Mouse (Mus musculus): Measurements from ENCODE around the gene Spdef. TPM values are rescaled to one million over a fixed set of nuclear protein-coding genes. Genes with fewer than 3 reads are reported as not detected.
A peak's percentile ranks its signal among the peaks of the same experiment; 100 is the strongest.

The Spdef gene
- polyA plus RNA-seq, 1 experiment = 4.8 TPM

- Histone ChIP-seq H3K36me3 (ENCODE audit: control insufficient read depth, insufficient read depth, low read length) (no peaks in the 10 kb centered on the region; the same call in 1 of the 2 replicates), H3K4me3 (ENCODE audit: control insufficient read depth, low read depth, low read length) (no peak overlapping the region), H3K27ac (ENCODE audit: control insufficient read depth, insufficient read depth, low read depth, low read length) (no peak overlapping the region), H3K4me1 (ENCODE audit: control insufficient read depth, insufficient read depth, low read length) (no peaks in the 10 kb centered on the region), H3K27me3 (ENCODE audit: control insufficient read depth, insufficient read depth, low read length) (no peaks in the 10 kb centered on the region)
- TF ChIP-seq CTCF (IDR thresholded peaks at IDR 0.05; ENCODE audit: control insufficient read depth, insufficient read depth, insufficient replicate concordance, low read depth, low read length) = no peak
- TF ChIP-seq POLR2A (IDR thresholded peaks at IDR 0.05; ENCODE audit: control insufficient read depth, low read depth, low read length) = no peak
These were observed 36.3 kb upstream of the Spdef start for GRCm38 (mm10) chr17:27765066-27765465.

DNA sequence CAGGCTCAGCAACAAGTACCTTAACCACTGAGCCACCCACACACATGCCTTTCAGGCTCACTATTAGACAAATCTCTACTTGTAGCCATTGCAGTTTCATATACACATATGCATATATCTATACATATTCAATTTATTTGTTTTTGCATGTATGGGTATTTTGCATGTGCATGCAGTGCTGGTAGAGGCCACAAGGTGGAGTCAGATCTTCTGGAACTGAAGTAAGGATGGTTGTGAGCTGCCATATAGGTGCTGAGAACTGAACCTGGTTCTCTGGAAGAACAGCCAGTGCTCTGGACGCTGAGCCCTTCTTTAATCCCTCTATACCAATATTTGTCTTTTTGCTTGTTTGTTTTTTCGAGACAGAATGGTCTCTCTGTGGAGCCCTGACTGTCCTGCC is 35.7 kb upstream of the Spdef start:
- H3K4me1 ChIP-seq (ENCODE audit: control insufficient read depth, insufficient read depth, low read length) = no peaks in the 10 kb centered on the region
- no peaks in the 10 kb centered on the region for H3K27me3 ChIP-seq (ENCODE audit: control insufficient read depth, insufficient read depth, low read length)
- no peak for TF ChIP-seq CTCF (IDR thresholded peaks at IDR 0.05; ENCODE audit: control insufficient read depth, insufficient read depth, insufficient replicate concordance, low read depth, low read length)
- no peak for TF ChIP-seq POLR2A (IDR thresholded peaks at IDR 0.05; ENCODE audit: control insufficient read depth, low read depth, low read length)
- no peaks in the 10 kb centered on the region; the same call in 1 of the 2 replicates for H3K36me3 ChIP-seq (ENCODE audit: control insufficient read depth, insufficient read depth, low read length)
- H3K27ac ChIP-seq (ENCODE audit: control insufficient read depth, insufficient read depth, low read depth, low read length) = no peak overlapping the region
- H3K4me3 ChIP-seq (ENCODE audit: control insufficient read depth, low read depth, low read length) = no peak overlapping the region

- Histone ChIP-seq H3K36me3 (ENCODE audit: control insufficient read depth, insufficient read depth, low read length) (no peaks in the 10 kb centered on the region; the same call in 1 of the 2 replicates), H3K27ac (ENCODE audit: control insufficient read depth, insufficient read depth, low read depth, low read length) (no peak overlapping the region), H3K4me3 (ENCODE audit: control insufficient read depth, low read depth, low read length) (no peak overlapping the region), H3K4me1 (ENCODE audit: control insufficient read depth, insufficient read depth, low read length) (no peaks in the 10 kb centered on the region), H3K27me3 (ENCODE audit: control insufficient read depth, insufficient read depth, low read length) (no peaks in the 10 kb centered on the region)
- TF ChIP-seq POLR2A (IDR thresholded peaks at IDR 0.05; ENCODE audit: control insufficient read depth, low read depth, low read length) (no peak), CTCF (IDR thresholded peaks at IDR 0.05; ENCODE audit: control insufficient read depth, insufficient read depth, insufficient replicate concordance, low read depth, low read length) (no peak)
These were observed 34.1 kb upstream of the Spdef start for GRCm38 (mm10) chr17:27762884-27763283.

GRCm38 (mm10) chr17:27761639-27762336 is 33.0 kb upstream of the Spdef start:
- Histone ChIP-seq H3K4me3 (ENCODE audit: control insufficient read depth, low read depth, low read length) (no peak overlapping the region), H3K36me3 (ENCODE audit: control insufficient read depth, insufficient read depth, low read length) (no peaks in the 10 kb centered on the region; the same call in 1 of the 2 replicates), H3K4me1 (ENCODE audit: control insufficient read depth, insufficient read depth, low read length) (no peaks in the 10 kb centered on the region), H3K27ac (ENCODE audit: control insufficient read depth, insufficient read depth, low read depth, low read length) (no peak overlapping the region), H3K27me3 (ENCODE audit: control insufficient read depth, insufficient read depth, low read length) (no peaks in the 10 kb centered on the region)
- no peak for TF ChIP-seq POLR2A (IDR thresholded peaks at IDR 0.05; ENCODE audit: control insufficient read depth, low read depth, low read length)
- peak; percentile 51; the same call in 1 of the 2 replicates for TF ChIP-seq CTCF (IDR thresholded peaks at IDR 0.05; ENCODE audit: control insufficient read depth, insufficient read depth, insufficient replicate concordance, low read depth, low read length)

DNA sequence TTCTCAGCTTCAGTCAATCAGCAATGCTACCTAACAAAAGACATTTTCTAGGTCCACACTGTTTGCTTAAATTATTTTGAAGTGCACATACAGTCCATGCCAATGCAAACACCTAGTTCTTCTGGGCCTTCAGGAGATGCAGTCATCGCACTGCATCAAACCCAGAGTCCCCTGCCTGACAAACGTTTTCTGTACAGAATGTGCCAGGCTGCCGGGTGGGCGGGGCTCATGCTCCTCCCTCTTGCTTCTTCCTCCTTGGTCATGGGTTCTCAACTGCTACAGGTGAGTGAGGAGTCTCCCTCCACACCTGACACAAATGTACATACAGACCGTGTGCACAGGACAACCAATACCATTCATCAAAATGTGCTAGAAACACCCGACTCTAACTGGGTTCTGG is 31.4 kb upstream of the Spdef start:
- Histone ChIP-seq H3K4me1 (ENCODE audit: control insufficient read depth, insufficient read depth, low read length) (no peaks in the 10 kb centered on the region), H3K27me3 (ENCODE audit: control insufficient read depth, insufficient read depth, low read length) (no peaks in the 10 kb centered on the region), H3K27ac (ENCODE audit: control insufficient read depth, insufficient read depth, low read depth, low read length) (no peak overlapping the region), H3K4me3 (ENCODE audit: control insufficient read depth, low read depth, low read length) (no peak overlapping the region), H3K36me3 (ENCODE audit: control insufficient read depth, insufficient read depth, low read length) (no peaks in the 10 kb centered on the region)
- TF ChIP-seq CTCF (IDR thresholded peaks at IDR 0.05; ENCODE audit: control insufficient read depth, insufficient read depth, insufficient replicate concordance, low read depth, low read length) = no peak
- TF ChIP-seq POLR2A (IDR thresholded peaks at IDR 0.05; ENCODE audit: control insufficient read depth, low read depth, low read length) = no peak

DNA sequence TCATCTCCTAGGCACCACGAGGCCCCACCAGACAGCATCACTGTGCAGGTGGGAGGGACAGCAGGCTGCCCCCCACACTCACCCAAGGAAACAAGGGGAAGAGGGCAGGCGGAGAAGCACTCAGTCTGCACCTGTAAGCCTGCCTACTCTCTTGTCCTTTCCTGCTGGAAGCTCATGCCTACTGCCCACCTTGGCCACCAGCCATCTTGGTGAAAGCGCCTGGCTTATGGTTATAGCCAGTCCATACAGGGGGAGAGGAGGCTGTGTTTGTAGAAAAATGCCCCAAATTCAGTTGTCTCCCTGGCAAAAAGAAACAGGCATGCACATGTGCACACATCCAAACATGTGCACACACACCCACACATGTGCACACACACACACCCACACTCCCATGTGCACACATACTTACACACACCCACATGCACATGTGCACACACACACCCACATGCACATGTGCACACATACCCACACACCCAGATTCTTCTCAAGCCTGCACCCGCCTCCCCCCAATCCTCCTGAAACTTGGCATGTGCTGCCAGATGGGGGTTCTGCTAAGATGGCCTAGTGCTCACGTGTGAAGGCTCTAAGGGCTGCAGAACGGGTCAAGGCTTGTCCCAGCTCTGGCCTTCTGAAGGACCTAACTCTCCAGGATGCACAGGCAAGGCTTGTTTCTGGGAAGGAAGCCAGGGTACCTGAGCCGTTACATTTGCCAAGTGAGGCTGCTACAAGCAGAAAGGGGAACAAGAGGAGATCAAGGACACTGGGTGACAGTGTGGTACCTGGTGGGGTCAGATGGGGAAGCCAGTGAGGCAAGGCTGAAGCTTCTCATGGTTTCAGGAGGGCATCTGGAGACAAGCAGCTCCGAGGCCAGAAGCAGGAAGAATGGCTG is 22.8 kb upstream of the Spdef start:
- Histone ChIP-seq H3K4me3 (ENCODE audit: control insufficient read depth, low read depth, low read length) (no peak overlapping the region), H3K27ac (ENCODE audit: control insufficient read depth, insufficient read depth, low read depth, low read length) (no peak overlapping the region), H3K4me1 (ENCODE audit: control insufficient read depth, insufficient read depth, low read length) (no peaks in the 10 kb centered on the region), H3K27me3 (ENCODE audit: control insufficient read depth, insufficient read depth, low read length) (no peaks in the 10 kb centered on the region), H3K36me3 (ENCODE audit: control insufficient read depth, insufficient read depth, low read length) (no peaks in the 10 kb centered on the region)
- TF ChIP-seq CTCF (IDR thresholded peaks at IDR 0.05; ENCODE audit: control insufficient read depth, insufficient read depth, insufficient replicate concordance, low read depth, low read length) (no peak), POLR2A (IDR thresholded peaks at IDR 0.05; ENCODE audit: control insufficient read depth, low read depth, low read length) (0 out of 2 replicates have a peak, but pooled peaks have one; percentile 24)

DNA sequence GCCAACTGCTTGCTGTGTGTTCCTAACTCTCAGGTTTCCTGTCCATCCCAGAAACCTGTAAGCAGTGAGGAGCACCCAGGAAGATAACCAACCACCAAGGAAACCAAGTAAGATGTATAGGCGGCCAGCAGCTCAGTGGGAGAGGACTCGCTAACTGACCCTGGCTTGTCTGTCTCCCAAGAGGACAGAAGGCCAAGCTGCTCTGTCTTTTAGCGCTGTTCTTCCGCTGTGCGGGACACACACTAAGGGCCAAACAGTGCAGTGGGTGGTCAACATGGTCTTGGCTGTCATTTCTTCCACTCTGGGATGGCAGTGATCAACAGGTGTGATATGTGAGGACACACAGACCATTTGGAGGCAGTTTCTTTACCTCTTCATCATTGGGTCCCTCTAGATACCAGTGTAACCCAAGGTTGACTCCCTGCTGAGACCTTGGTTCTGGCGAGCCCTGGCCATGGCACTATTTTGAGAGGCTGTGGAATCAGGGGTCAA is 21.7 kb upstream of the Spdef start:
- TF ChIP-seq POLR2A (IDR thresholded peaks at IDR 0.05; ENCODE audit: control insufficient read depth, low read depth, low read length) = no peak
- no peak for TF ChIP-seq CTCF (IDR thresholded peaks at IDR 0.05; ENCODE audit: control insufficient read depth, insufficient read depth, insufficient replicate concordance, low read depth, low read length)
- Histone ChIP-seq H3K27ac (ENCODE audit: control insufficient read depth, insufficient read depth, low read depth, low read length) (no peak overlapping the region), H3K36me3 (ENCODE audit: control insufficient read depth, insufficient read depth, low read length) (no peaks in the 10 kb centered on the region), H3K4me3 (ENCODE audit: control insufficient read depth, low read depth, low read length) (no peak overlapping the region), H3K4me1 (ENCODE audit: control insufficient read depth, insufficient read depth, low read length) (no peaks in the 10 kb centered on the region), H3K27me3 (ENCODE audit: control insufficient read depth, insufficient read depth, low read length) (no peaks in the 10 kb centered on the region)
